Mouse (Mus musculus) stomach, postnatal 0 days (tissue): ENCODE measurements at regions not wholly inside any gene's neighbourhood (a gene's known extent, or its start where the extent isn't known, plus 50 kb on each side); places are given as distances from the start of the nearest gene placed in this dataset.
A peak's percentile ranks its signal among the peaks of the same experiment; 100 is the strongest.

Source experiments
- ATAC-seq: fragments of 200-750 bp; cut with Nextera tagmentation; 2 replicates; pipeline ENCODE4 v1.8.0; 2017; ENCODE audit not compliant: low FRiP score, low TSS enrichment
- DNase-seq: peaks from one replicate; pipeline ENCODE4 v3.0.0-alpha.2; 2016; ENCODE audit warnings: low spot score
- H3K27ac ChIP-seq: fragments of 300-500 bp; sonication (generic); replicated peaks from 2 replicates; pipeline ENCODE4 v1.5.1; 2014; ENCODE audit warnings: mild to moderate bottlenecking, control low read depth
- H3K27me3 ChIP-seq: fragments of 300-500 bp; sonication (generic); 2 replicates; pipeline ENCODE4 v1.6.1; 2014; ENCODE audit warnings: low read length; ENCODE audit not compliant: control insufficient read depth, insufficient read depth
- H3K36me3 ChIP-seq: fragments of 300-500 bp; sonication (generic); 2 replicates; pipeline ENCODE4 v1.6.1; 2014; ENCODE audit warnings: low read length, mixed read lengths; ENCODE audit not compliant: control insufficient read depth, insufficient read depth
- H3K4me1 ChIP-seq: fragments of 300-500 bp; sonication (generic); replicated peaks from 2 replicates; pipeline ENCODE4 v1.6.1; 2014; ENCODE audit warnings: antibody characterized with exemption; ENCODE audit not compliant: control insufficient read depth, insufficient read depth
- H3K4me2 ChIP-seq: fragments of 300-500 bp; sonication (generic); replicated peaks from 2 replicates; pipeline ENCODE4 v1.6.1; 2014; ENCODE audit warnings: low read depth, mild to moderate bottlenecking, control low read depth, moderate library complexity
- H3K4me3 ChIP-seq: fragments of 300-500 bp; sonication (generic); 2 replicates; pipeline ENCODE4 v1.5.1; 2014; ENCODE audit warnings: low read depth, low read length, control low read depth
- H3K9ac ChIP-seq: fragments of 300-500 bp; sonication (generic); 2 replicates; pipeline ENCODE4 v1.6.1; 2014; ENCODE audit warnings: mild to moderate bottlenecking, low read length, control low read depth, mixed read lengths
- H3K9me3 ChIP-seq: fragments of 300-500 bp; sonication (generic); 2 replicates; pipeline ENCODE4 v1.6.1; 2016; ENCODE audit warnings: low read length; ENCODE audit not compliant: control insufficient read depth
- CTCF ChIP-seq: IDR thresholded peaks from 2 replicates; pipeline ENCODE4 v1.5.1; 2016; ENCODE audit warnings: antibody characterized with exemption, low read depth, mild to moderate bottlenecking, moderate library complexity
- EP300 ChIP-seq: optimal IDR thresholded peaks from 2 replicates; pipeline ENCODE3; 2016; ENCODE audit warnings: antibody characterized with exemption
- WGBS: fragments of 180-500 bp; shearing (Covaris S2); extraction: QIAGEN DNeasy Blood & Tissue Kit; methylation state at CpG from one replicate; pipeline ENCODE4 v1.1.7; 2014; 5-methylcytosine and 5-hydroxymethylcytosine counted together

- no peaks in the 10 kb centered on the region for H3K27me3 ChIP-seq
- no peak overlapping the region for H3K9ac ChIP-seq
- ATAC-seq, result no peak
- H3K4me3 ChIP-seq, result no peak overlapping the region
- no peaks in the 10 kb centered on the region for H3K36me3 ChIP-seq
- H3K9me3 ChIP-seq, result no peaks in the 10 kb centered on the region
- peak; percentile 29 for DNase-seq
- no peak for TF ChIP-seq EP300
- no peak for TF ChIP-seq CTCF
- H3K4me1 ChIP-seq, result peaks cover 8% of the 10 kb centered on the region
- 62% methylated on average over 15 of the region's 15 CpGs for WGBS
- H3K4me2 ChIP-seq, result no peak overlapping the region
- no peak overlapping the region for H3K27ac ChIP-seq
Observed at GRCm38 (mm10) chr12:54316066-54316567, 112.5 kb upstream of the Egln3 start.

- H3K27ac ChIP-seq, result peak overlapping the region; percentile 53; the same call in 1 of the 2 replicates
- DNase-seq (no peak), ATAC-seq (no peak)
- no peaks in the 10 kb centered on the region for H3K36me3 ChIP-seq
- H3K27me3 ChIP-seq, result no peaks in the 10 kb centered on the region
- peaks cover 8% of the 10 kb centered on the region for H3K4me1 ChIP-seq
- H3K9me3 ChIP-seq, result no peaks in the 10 kb centered on the region
- 52% methylated on average over 2 of the region's 2 CpGs for WGBS
- H3K9ac ChIP-seq, result no peak overlapping the region
- no peak overlapping the region for H3K4me3 ChIP-seq
- no peak for TF ChIP-seq EP300
- no peak overlapping the region for H3K4me2 ChIP-seq
Observed at GRCm38 (mm10) chr12:54314153-54314552, 110.5 kb upstream of the Egln3 start.

GRCm38 (mm10) chr12:54313211-54313845, 109.7 kb upstream of the Egln3 start:
- peak overlapping the region; percentile 76 for H3K4me2 ChIP-seq
- H3K36me3 ChIP-seq, result no peaks in the 10 kb centered on the region
- peak overlapping the region; percentile 62 for H3K9ac ChIP-seq
- H3K27ac ChIP-seq, result peak overlapping the region; percentile 92
- H3K27me3 ChIP-seq, result no peaks in the 10 kb centered on the region
- TF ChIP-seq CTCF (no peak), EP300 (no peak)
- peak overlapping the region; percentile 39 for H3K4me3 ChIP-seq
- no peaks in the 10 kb centered on the region for H3K9me3 ChIP-seq
- peaks cover 8% of the 10 kb centered on the region for H3K4me1 ChIP-seq
- peak; percentile 95 for ATAC-seq
- WGBS, result 2% methylated on average over 20 of the region's 20 CpGs
- peak; percentile 93 for DNase-seq

GRCm38 (mm10) chr12:54312522-54313210, 109.0 kb upstream of the Egln3 start:
- Histone ChIP-seq H3K27ac (peak overlapping the region; percentile 92), H3K4me1 (peaks cover 8% of the 10 kb centered on the region), H3K4me2 (peak overlapping the region; percentile 76), H3K4me3 (peak overlapping the region; percentile 39), H3K9me3 (no peaks in the 10 kb centered on the region), H3K9ac (peak overlapping the region; percentile 62), H3K27me3 (no peaks in the 10 kb centered on the region), H3K36me3 (no peaks in the 10 kb centered on the region)
- TF ChIP-seq CTCF (no peak), EP300 (no peak)
- ATAC-seq, result 0 out of 2 replicates have a peak, but pooled peaks have one; percentile 7
- WGBS, result 29% methylated on average over 14 of the region's 14 CpGs
- DNase-seq, result no peak

GRCm38 (mm10) chr12:54311896-54312521, 108.3 kb upstream of the Egln3 start:
- whole genome bisulfite sequencing, result 67% methylated on average over 4 of the region's 4 CpGs

More at GRCm38 (mm10) chr12:54311896-54312521, 108.3 kb upstream of the Egln3 start:
- ATAC-seq (no peak), DNase-seq (no peak)
- H3K27ac ChIP-seq, result peak overlapping the region; percentile 92
- no peak for TF ChIP-seq EP300
- no peak for TF ChIP-seq CTCF
- H3K36me3 ChIP-seq, result no peaks in the 10 kb centered on the region
- H3K4me3 ChIP-seq, result no peak overlapping the region
- peaks cover 5% of the 10 kb centered on the region for H3K4me1 ChIP-seq
- H3K27me3 ChIP-seq, result no peaks in the 10 kb centered on the region
- no peaks in the 10 kb centered on the region for H3K9me3 ChIP-seq
- no peak overlapping the region for H3K4me2 ChIP-seq
- no peak overlapping the region for H3K9ac ChIP-seq
